Mouse (Mus musculus): ENCODE data around the gene Zbtb3. TPM values are rescaled to one million over a fixed set of nuclear protein-coding genes. Genes with fewer than 3 reads are reported as not detected.

Gene Zbtb3
- polyA plus RNA-seq (2012; ENCODE audit: low replicate concordance): 0.39 and 2.0 TPM in 2 replicates

GRCm38 (mm10) chr19:8802130-8802821 is at the start of gene Zbtb3:
TSS of gene Zbtb3 (plus strand) at chr19:8802555.

GRCm38 (mm10) chr19:8756635-8757387 is 45.5 kb upstream of the Zbtb3 start, which contains the start of gene Nxf1:
TSS of gene Nxf1 (plus strand) at chr19:8757073.

GRCm38 (mm10) chr19:8770567-8771270 is 31.6 kb upstream of the Zbtb3 start, which contains the start of gene Tmem223:
TSS of gene Tmem223 (plus strand) at chr19:8770996.

DNA sequence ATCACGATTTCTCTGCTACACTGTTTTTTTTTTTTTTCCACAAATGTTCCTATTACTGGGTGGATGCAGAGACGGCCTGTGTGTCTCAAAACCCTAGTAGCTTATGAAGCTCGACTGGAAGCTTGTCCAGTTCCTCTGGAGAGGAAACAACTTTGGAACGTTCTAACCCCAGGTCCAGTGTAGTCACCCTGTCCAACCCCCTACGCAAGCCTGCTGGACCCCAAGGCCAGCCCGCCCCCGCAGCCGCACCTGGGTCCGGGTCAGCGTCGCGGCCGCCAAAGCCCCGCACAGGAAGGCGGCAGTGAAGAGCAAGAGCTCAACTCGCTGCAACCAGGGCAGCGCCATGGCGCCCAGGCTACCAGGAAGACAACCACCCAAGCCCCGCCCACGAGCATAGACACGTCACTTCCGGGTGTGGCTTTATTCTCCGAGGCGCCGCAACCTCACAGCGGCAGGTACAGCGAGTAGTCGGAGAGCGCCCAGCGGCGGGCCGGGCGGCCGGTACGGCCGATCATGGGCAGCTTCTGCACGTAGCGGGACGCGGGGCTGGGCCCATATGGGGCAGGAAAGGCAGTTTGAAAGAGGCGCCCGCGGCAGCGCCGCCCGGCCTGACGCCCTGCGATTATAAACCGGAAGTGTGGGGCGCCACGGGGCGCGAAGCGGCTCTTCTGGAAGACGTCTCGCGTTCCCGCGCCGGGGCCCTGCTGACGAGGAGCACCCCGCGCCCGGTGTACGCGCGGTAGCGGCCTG is 28.1 kb upstream of the Zbtb3 start, which contains the start of gene Tmem179b:
Gene Tmem179b, minus strand, starts transcription at position 382 of the 750 bp plus-strand sequence.

DNA sequence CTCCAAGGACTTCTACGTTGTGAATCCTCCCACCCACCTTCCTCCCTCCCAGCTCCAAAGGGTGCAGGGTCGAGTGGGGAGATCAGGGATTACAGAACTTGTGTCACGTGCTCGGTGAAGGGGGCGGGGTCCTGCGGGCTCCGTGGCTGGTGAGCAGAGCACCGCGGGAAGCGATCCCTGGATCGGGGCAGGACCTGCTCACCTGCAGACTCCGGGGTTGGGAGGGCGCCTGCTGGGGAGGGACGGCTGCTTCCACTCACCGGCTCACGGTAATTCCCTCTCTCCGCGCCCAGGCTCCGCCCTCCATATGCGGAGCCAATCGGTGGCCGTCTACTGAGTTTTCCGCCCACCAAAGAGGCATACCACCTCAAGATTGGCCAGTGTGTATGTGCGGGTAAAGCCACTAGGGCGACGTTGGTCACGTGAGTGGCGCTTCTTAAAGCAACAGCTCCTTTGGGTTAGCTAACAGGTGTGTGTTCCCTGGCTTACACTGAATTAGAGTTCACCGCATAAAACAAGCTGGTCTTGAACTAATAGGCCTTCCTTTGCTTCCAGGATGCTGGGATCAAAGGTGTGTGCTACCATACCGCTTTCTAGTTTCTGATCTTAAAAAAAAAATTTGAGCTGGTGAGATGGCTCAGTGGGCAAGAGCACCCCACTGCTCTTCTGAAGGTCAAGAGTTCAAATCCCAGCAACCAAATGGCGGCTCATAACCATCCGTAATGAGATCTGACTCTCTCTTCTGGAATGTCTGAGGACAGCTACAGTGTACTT is 16.2 kb upstream of the Zbtb3 start, which contains the start of gene Taf6l:
Gene Taf6l, minus strand, starts transcription at position 410 of the 774 bp plus-strand sequence.

GRCm38 (mm10) chr19:8798264-8798946 is 4.0 kb upstream of the Zbtb3 start, which contains the start of gene Polr2g:
TSS of gene Polr2g (minus strand) at chr19:8798577.

DNA sequence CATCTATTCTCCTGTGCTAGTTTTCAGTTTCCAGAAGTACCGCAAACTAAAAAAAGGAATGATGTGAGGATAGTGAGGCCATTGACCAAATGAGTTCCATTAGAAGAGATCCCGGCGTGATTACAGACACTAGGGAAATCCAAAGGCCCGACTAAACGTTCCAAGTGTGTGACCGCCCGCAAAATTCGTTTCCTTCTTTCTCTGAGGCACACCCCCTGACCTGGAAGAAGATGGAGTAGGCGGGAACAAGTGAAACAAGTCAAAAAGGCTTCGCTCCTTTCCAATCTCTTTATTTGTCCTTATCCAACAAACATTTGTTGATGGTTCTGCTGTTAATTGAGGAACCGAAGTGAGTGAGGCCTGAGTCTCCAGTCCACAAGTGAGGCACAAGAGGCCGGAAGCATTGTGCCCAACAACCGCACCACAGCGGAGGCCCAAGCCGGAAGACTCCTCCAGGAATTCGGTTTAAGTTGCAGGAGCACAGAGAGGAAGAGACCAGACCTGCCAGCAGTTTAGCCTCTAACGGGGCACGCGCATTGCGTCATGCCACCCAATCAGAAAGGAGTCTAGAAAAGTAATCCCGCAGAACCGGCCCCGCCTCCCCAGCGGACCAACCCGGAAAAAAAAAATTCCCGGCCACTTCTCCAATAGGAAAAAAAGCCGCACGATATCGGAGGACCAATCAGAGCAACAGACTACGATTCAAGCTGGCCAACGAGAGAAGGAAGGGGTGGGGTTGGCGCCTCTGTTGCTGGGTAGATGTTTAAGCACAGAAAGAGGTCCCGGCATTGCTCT is 16.6 kb downstream of the Zbtb3 start, which contains the start of gene Ttc9c:
Gene Ttc9c, minus strand, starts transcription at position 533 of the 795 bp plus-strand sequence.

GRCm38 (mm10) chr19:8819596-8820423 is 17.5 kb downstream of the Zbtb3 start, which contains the start of gene Hnrnpul2:
TSS of gene Hnrnpul2 (plus strand) at chr19:8820010.

DNA sequence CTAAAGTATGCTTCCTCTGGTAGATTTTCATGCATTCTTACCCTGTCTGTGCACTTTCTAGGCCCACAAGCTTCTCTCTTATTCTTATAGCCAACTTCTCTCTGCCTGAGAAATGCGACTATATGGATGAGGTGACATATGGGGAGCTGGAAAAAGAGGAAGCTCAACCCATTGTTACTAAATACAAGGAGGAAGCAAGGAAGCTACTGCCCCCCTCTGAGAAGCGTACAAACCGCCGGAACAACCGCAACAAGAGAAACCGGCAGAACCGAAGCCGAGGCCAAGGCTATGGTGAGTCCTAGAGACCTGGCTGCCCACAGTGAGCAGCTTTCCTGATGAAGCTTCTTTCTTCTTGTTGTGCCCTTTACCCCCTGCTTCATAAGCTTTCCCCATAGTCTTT is 27.3 kb downstream of the Zbtb3 start, which contains the start of gene AC129217.1:
Gene AC129217.1, plus strand, starts transcription at position 114 of the 400 bp plus-strand sequence.

GRCm38 (mm10) chr19:8837251-8837791 is 35.0 kb downstream of the Zbtb3 start, which contains the start of gene Bscl2:
TSS of gene Bscl2 (plus strand) at chr19:8837467.

GRCm38 (mm10) chr19:8839103-8839907 is 37.0 kb downstream of the Zbtb3 start, which contains the start of gene Gng3:
TSS of gene Gng3 (minus strand) at chr19:8839194.

GRCm38 (mm10) chr19:8850402-8850901 is 48.1 kb downstream of the Zbtb3 start, which contains the start of gene Lrrn4cl:
TSS of gene Lrrn4cl (plus strand) at chr19:8850768.

Other genes with a start within 250 kb of the Zbtb3 start
- not detected in 2 replicates for gene Slc22a8, start 211.3 kb upstream of the Zbtb3 start, polyA plus RNA-seq (2012; ENCODE audit: low replicate concordance)
- gene Slc22a6, start 184.5 kb upstream of the Zbtb3 start, polyA plus RNA-seq (2012; ENCODE audit: low replicate concordance): not detected in 2 replicates
- not detected in 2 replicates for gene Chrm1, start 138.8 kb upstream of the Zbtb3 start, polyA plus RNA-seq (2012; ENCODE audit: low replicate concordance)
- 129 and 167 TPM in 2 replicates for gene Slc3a2, start 79.2 kb upstream of the Zbtb3 start, polyA plus RNA-seq (2012; ENCODE audit: low replicate concordance)
- gene Wdr74, start 66.7 kb upstream of the Zbtb3 start, polyA plus RNA-seq (2012; ENCODE audit: low replicate concordance): 21.6 and 29.2 TPM in 2 replicates
- gene 1700092M07Rik, start 61.8 kb upstream of the Zbtb3 start, polyA plus RNA-seq (2012; ENCODE audit: low replicate concordance): not detected in 2 replicates
- 17.5 and 22.6 TPM in 2 replicates for gene Stx5a, start 61.1 kb upstream of the Zbtb3 start, polyA plus RNA-seq (2012; ENCODE audit: low replicate concordance)
- 39.0 and 42.9 TPM in 2 replicates for gene Nxf1, start 45.5 kb upstream of the Zbtb3 start, polyA plus RNA-seq (2012; ENCODE audit: low replicate concordance)
- gene Tmem223, start 31.6 kb upstream of the Zbtb3 start, polyA plus RNA-seq (2012; ENCODE audit: low replicate concordance): 69.6 and 147 TPM in 2 replicates
- gene Tmem179b, start 28.1 kb upstream of the Zbtb3 start, polyA plus RNA-seq (2012; ENCODE audit: low replicate concordance): 19.3 and 85.5 TPM in 2 replicates
- gene Taf6l, start 16.1 kb upstream of the Zbtb3 start, polyA plus RNA-seq (2012; ENCODE audit: low replicate concordance): 47.7 and 56.1 TPM in 2 replicates
- 4.5 and 17.9 TPM in 2 replicates for gene Polr2g, start 4.0 kb upstream of the Zbtb3 start, polyA plus RNA-seq (2012; ENCODE audit: low replicate concordance)
- gene Ttc9c, start 16.8 kb downstream of the Zbtb3 start, polyA plus RNA-seq (2012; ENCODE audit: low replicate concordance): 4.0 and 4.6 TPM in 2 replicates
- gene Hnrnpul2, start 17.5 kb downstream of the Zbtb3 start, polyA plus RNA-seq (2012; ENCODE audit: low replicate concordance): 59.4 and 120 TPM in 2 replicates
- gene AC129217.1, start 27.2 kb downstream of the Zbtb3 start, polyA plus RNA-seq (2012; ENCODE audit: low replicate concordance): 40.3 and 101 TPM in 2 replicates
- 36.5 and 111 TPM in 2 replicates for gene Bscl2, start 34.9 kb downstream of the Zbtb3 start, polyA plus RNA-seq (2012; ENCODE audit: low replicate concordance)
- gene Gng3, start 36.6 kb downstream of the Zbtb3 start, polyA plus RNA-seq (2012; ENCODE audit: low replicate concordance): not detected in 2 replicates
- 0.09 and 0.24 TPM in 2 replicates for gene Lrrn4cl, start 48.2 kb downstream of the Zbtb3 start, polyA plus RNA-seq (2012; ENCODE audit: low replicate concordance)
- 78.0 and 79.9 TPM in 2 replicates for gene Ubxn1, start 68.9 kb downstream of the Zbtb3 start, polyA plus RNA-seq (2012; ENCODE audit: low replicate concordance)
- 10.7 and 29.9 TPM in 2 replicates for gene Uqcc3, start 78.4 kb downstream of the Zbtb3 start, polyA plus RNA-seq (2012; ENCODE audit: low replicate concordance)
- gene Lbhd1, start 81.2 kb downstream of the Zbtb3 start, polyA plus RNA-seq (2012; ENCODE audit: low replicate concordance): 1.7 TPM in 1 of 2 replicates, not detected in the other
- gene Gm49403, start 81.4 kb downstream of the Zbtb3 start, polyA plus RNA-seq (2012; ENCODE audit: low replicate concordance): not detected in 2 replicates
- gene 1810009A15Rik, start 86.3 kb downstream of the Zbtb3 start, polyA plus RNA-seq (2012; ENCODE audit: low replicate concordance): 12.1 and 24.9 TPM in 2 replicates
- gene Gm49416, start 86.4 kb downstream of the Zbtb3 start, polyA plus RNA-seq (2012; ENCODE audit: low replicate concordance): 0.92 and 16.1 TPM in 2 replicates
- gene Ints5, start 90.5 kb downstream of the Zbtb3 start, polyA plus RNA-seq (2012; ENCODE audit: low replicate concordance): 35.0 and 93.2 TPM in 2 replicates
- 35.8 and 36.8 TPM in 2 replicates for gene Ganab, start 95.5 kb downstream of the Zbtb3 start, polyA plus RNA-seq (2012; ENCODE audit: low replicate concordance)
- 110 and 144 TPM in 2 replicates for gene B3gat3, start 117.8 kb downstream of the Zbtb3 start, polyA plus RNA-seq (2012; ENCODE audit: low replicate concordance)
- gene Rom1, start 126.8 kb downstream of the Zbtb3 start, polyA plus RNA-seq (2012; ENCODE audit: low replicate concordance): 28.2 and 31.8 TPM in 2 replicates
- gene Eml3, start 127.0 kb downstream of the Zbtb3 start, polyA plus RNA-seq (2012; ENCODE audit: low replicate concordance): 92.9 and 101 TPM in 2 replicates
- gene Mta2, start 139.3 kb downstream of the Zbtb3 start, polyA plus RNA-seq (2012; ENCODE audit: low replicate concordance): 33.6 and 60.7 TPM in 2 replicates
- 41.2 and 58.4 TPM in 2 replicates for gene Tut1, start 151.3 kb downstream of the Zbtb3 start, polyA plus RNA-seq (2012; ENCODE audit: low replicate concordance)
- 34.0 and 130 TPM in 2 replicates for gene Eef1g, start 164.5 kb downstream of the Zbtb3 start, polyA plus RNA-seq (2012; ENCODE audit: low replicate concordance)
- gene Ahnak, start 186.7 kb downstream of the Zbtb3 start, polyA plus RNA-seq (2012; ENCODE audit: low replicate concordance): 6.4 and 8.8 TPM in 2 replicates